Mouse (Mus musculus): Measurements from ENCODE around the gene Msrb2. TPM values are rescaled to one million over a fixed set of nuclear protein-coding genes. Genes with fewer than 3 reads are reported as not detected.

The Msrb2 gene
- polyA plus RNA-seq, 1 experiment from 2014 or later: 8.0 TPM

GRCm38 (mm10) chr2:19350167-19350566 lies 21.1 kb upstream of the Msrb2 start:
- H3K4me2 ChIP-seq (ENCODE audit: low read depth, low read length): no peak overlapping the region
- H3K9ac ChIP-seq (ENCODE audit: low read depth, low read length): no peak overlapping the region
- H3K27me3 ChIP-seq (ENCODE audit: control insufficient read depth, insufficient read depth, low read depth, low read length): no peaks in the 10 kb centered on the region
- ATAC-seq (ENCODE audit: low read depth): no peak
- no peaks in the 10 kb centered on the region for H3K36me3 ChIP-seq (ENCODE audit: control insufficient read depth, insufficient read depth)
- no peak overlapping the region for H3K27ac ChIP-seq (ENCODE audit: low read length)
- 72% methylated on average over 5 of the region's 5 CpGs for WGBS (ENCODE audit: insufficient replicate concordance)
- H3K4me3 ChIP-seq (ENCODE audit: low read depth, low read length): no peak overlapping the region
- no peaks in the 10 kb centered on the region for H3K4me1 ChIP-seq (ENCODE audit: control insufficient read depth, low read depth, low read length)
- no peaks in the 10 kb centered on the region for H3K9me3 ChIP-seq (replicated peaks; ENCODE audit: control insufficient read depth, low read length)

- no peak overlapping the region for H3K4me3 ChIP-seq (ENCODE audit: low read depth, low read length)
- no peaks in the 10 kb centered on the region for H3K36me3 ChIP-seq (ENCODE audit: control insufficient read depth, insufficient read depth)
- no peak for ATAC-seq (ENCODE audit: low read depth)
- no peaks in the 10 kb centered on the region for H3K4me1 ChIP-seq (ENCODE audit: control insufficient read depth, low read depth, low read length)
- no peak overlapping the region for H3K4me2 ChIP-seq (ENCODE audit: low read depth, low read length)
- H3K9ac ChIP-seq (ENCODE audit: low read depth, low read length): no peak overlapping the region
- H3K27ac ChIP-seq (ENCODE audit: low read length): no peak overlapping the region
- H3K9me3 ChIP-seq (replicated peaks; ENCODE audit: control insufficient read depth, low read length): no peaks in the 10 kb centered on the region
- 43% methylated on average over 1 of the region's 1 CpGs for WGBS (ENCODE audit: insufficient replicate concordance)
- no peaks in the 10 kb centered on the region for H3K27me3 ChIP-seq (ENCODE audit: control insufficient read depth, insufficient read depth, low read depth, low read length)
Measured at GRCm38 (mm10) chr2:19351615-19352253, 19.5 kb upstream of the Msrb2 start.

- H3K4me3 ChIP-seq (ENCODE audit: low read depth, low read length): no peak overlapping the region
- no peaks in the 10 kb centered on the region for H3K27me3 ChIP-seq (ENCODE audit: control insufficient read depth, insufficient read depth, low read depth, low read length)
- H3K9me3 ChIP-seq (replicated peaks; ENCODE audit: control insufficient read depth, low read length): no peaks in the 10 kb centered on the region
- H3K4me2 ChIP-seq (ENCODE audit: low read depth, low read length): no peak overlapping the region
- H3K4me1 ChIP-seq (ENCODE audit: control insufficient read depth, low read depth, low read length): no peaks in the 10 kb centered on the region
- 48% methylated on average over 2 of the region's 2 CpGs for WGBS (ENCODE audit: insufficient replicate concordance)
- H3K36me3 ChIP-seq (ENCODE audit: control insufficient read depth, insufficient read depth): no peaks in the 10 kb centered on the region
- no peak overlapping the region for H3K27ac ChIP-seq (ENCODE audit: low read length)
- H3K9ac ChIP-seq (ENCODE audit: low read depth, low read length): no peak overlapping the region
- ATAC-seq (ENCODE audit: low read depth): no peak
Measured at GRCm38 (mm10) chr2:19353158-19353557, 18.1 kb upstream of the Msrb2 start.

GRCm38 (mm10) chr2:19362880-19363279 lies 8.4 kb upstream of the Msrb2 start:
- Histone ChIP-seq H3K4me3 (ENCODE audit: low read depth, low read length) (no peak overlapping the region), H3K27me3 (ENCODE audit: control insufficient read depth, insufficient read depth, low read depth, low read length) (no peaks in the 10 kb centered on the region), H3K27ac (ENCODE audit: low read length) (no peak overlapping the region), H3K4me1 (ENCODE audit: control insufficient read depth, low read depth, low read length) (no peaks in the 10 kb centered on the region), H3K9ac (ENCODE audit: low read depth, low read length) (no peak overlapping the region), H3K9me3 (replicated peaks; ENCODE audit: control insufficient read depth, low read length) (no peaks in the 10 kb centered on the region), H3K36me3 (ENCODE audit: control insufficient read depth, insufficient read depth) (no peaks in the 10 kb centered on the region), H3K4me2 (ENCODE audit: low read depth, low read length) (no peak overlapping the region)
- WGBS (ENCODE audit: insufficient replicate concordance): 62% methylated on average over 1 of the region's 1 CpGs
- ATAC-seq (ENCODE audit: low read depth): no peak

- 34% methylated on average over 3 of the region's 3 CpGs for WGBS (ENCODE audit: insufficient replicate concordance)
- Histone ChIP-seq H3K36me3 (ENCODE audit: control insufficient read depth, insufficient read depth) (no peaks in the 10 kb centered on the region), H3K27me3 (ENCODE audit: control insufficient read depth, insufficient read depth, low read depth, low read length) (no peaks in the 10 kb centered on the region), H3K9ac (ENCODE audit: low read depth, low read length) (no peak overlapping the region), H3K4me3 (ENCODE audit: low read depth, low read length) (no peak overlapping the region), H3K27ac (ENCODE audit: low read length) (no peak overlapping the region), H3K9me3 (replicated peaks; ENCODE audit: control insufficient read depth, low read length) (no peaks in the 10 kb centered on the region), H3K4me2 (ENCODE audit: low read depth, low read length) (no peak overlapping the region), H3K4me1 (ENCODE audit: control insufficient read depth, low read depth, low read length) (no peaks in the 10 kb centered on the region)
- no peak for ATAC-seq (ENCODE audit: low read depth)
Measured at GRCm38 (mm10) chr2:19366426-19366825, 4.8 kb upstream of the Msrb2 start.

GRCm38 (mm10) chr2:19367114-19367513 lies 4.1 kb upstream of the Msrb2 start:
- Histone ChIP-seq H3K9ac (ENCODE audit: low read depth, low read length) (no peak overlapping the region), H3K4me1 (ENCODE audit: control insufficient read depth, low read depth, low read length) (no peaks in the 10 kb centered on the region), H3K4me2 (ENCODE audit: low read depth, low read length) (no peak overlapping the region), H3K4me3 (ENCODE audit: low read depth, low read length) (no peak overlapping the region), H3K9me3 (replicated peaks; ENCODE audit: control insufficient read depth, low read length) (no peaks in the 10 kb centered on the region), H3K27ac (ENCODE audit: low read length) (no peak overlapping the region), H3K27me3 (ENCODE audit: control insufficient read depth, insufficient read depth, low read depth, low read length) (no peaks in the 10 kb centered on the region), H3K36me3 (ENCODE audit: control insufficient read depth, insufficient read depth) (no peaks in the 10 kb centered on the region)
- 74% methylated on average over 11 of the region's 11 CpGs for WGBS (ENCODE audit: insufficient replicate concordance)
- ATAC-seq (ENCODE audit: low read depth): no peak

- Histone ChIP-seq H3K36me3 (ENCODE audit: control insufficient read depth, insufficient read depth) (no peaks in the 10 kb centered on the region), H3K27me3 (ENCODE audit: control insufficient read depth, insufficient read depth, low read depth, low read length) (no peaks in the 10 kb centered on the region), H3K9me3 (replicated peaks; ENCODE audit: control insufficient read depth, low read length) (no peaks in the 10 kb centered on the region), H3K27ac (ENCODE audit: low read length) (no peak overlapping the region), H3K4me3 (ENCODE audit: low read depth, low read length) (no peak overlapping the region), H3K4me1 (ENCODE audit: control insufficient read depth, low read depth, low read length) (no peaks in the 10 kb centered on the region), H3K4me2 (ENCODE audit: low read depth, low read length) (no peak overlapping the region), H3K9ac (ENCODE audit: low read depth, low read length) (no peak overlapping the region)
- ATAC-seq (ENCODE audit: low read depth): no peak
- WGBS (ENCODE audit: insufficient replicate concordance): 68% methylated on average over 7 of the region's 7 CpGs
Measured at GRCm38 (mm10) chr2:19373695-19374094, 2.5 kb downstream of the Msrb2 start.

GRCm38 (mm10) chr2:19380446-19380950 lies 9.3 kb downstream of the Msrb2 start:
- H3K4me1 ChIP-seq (ENCODE audit: control insufficient read depth, low read depth, low read length): no peaks in the 10 kb centered on the region
- 53% methylated on average over 2 of the region's 2 CpGs for WGBS (ENCODE audit: insufficient replicate concordance)
- no peaks in the 10 kb centered on the region for H3K36me3 ChIP-seq (ENCODE audit: control insufficient read depth, insufficient read depth)
- H3K27ac ChIP-seq (ENCODE audit: low read length): no peak overlapping the region
- no peak overlapping the region for H3K4me3 ChIP-seq (ENCODE audit: low read depth, low read length)
- H3K9me3 ChIP-seq (replicated peaks; ENCODE audit: control insufficient read depth, low read length): no peaks in the 10 kb centered on the region
- no peak for ATAC-seq (ENCODE audit: low read depth)
- no peak overlapping the region for H3K4me2 ChIP-seq (ENCODE audit: low read depth, low read length)
- no peaks in the 10 kb centered on the region for H3K27me3 ChIP-seq (ENCODE audit: control insufficient read depth, insufficient read depth, low read depth, low read length)
- H3K9ac ChIP-seq (ENCODE audit: low read depth, low read length): no peak overlapping the region

- no peaks in the 10 kb centered on the region for H3K9me3 ChIP-seq (replicated peaks; ENCODE audit: control insufficient read depth, low read length)
- no peak overlapping the region for H3K27ac ChIP-seq (ENCODE audit: low read length)
- ATAC-seq (ENCODE audit: low read depth): no peak
- no peak overlapping the region for H3K4me3 ChIP-seq (ENCODE audit: low read depth, low read length)
- no peaks in the 10 kb centered on the region for H3K4me1 ChIP-seq (ENCODE audit: control insufficient read depth, low read depth, low read length)
- H3K36me3 ChIP-seq (ENCODE audit: control insufficient read depth, insufficient read depth): no peaks in the 10 kb centered on the region
- H3K9ac ChIP-seq (ENCODE audit: low read depth, low read length): no peak overlapping the region
- 35% methylated on average over 2 of the region's 2 CpGs for WGBS (ENCODE audit: insufficient replicate concordance)
- H3K4me2 ChIP-seq (ENCODE audit: low read depth, low read length): no peak overlapping the region
- no peaks in the 10 kb centered on the region for H3K27me3 ChIP-seq (ENCODE audit: control insufficient read depth, insufficient read depth, low read depth, low read length)
Measured at GRCm38 (mm10) chr2:19380986-19381385, 9.7 kb downstream of the Msrb2 start.

Data from liver, embryonic 16.5 days (tissue).